Mouse (Mus musculus) liver, adult 2 months (tissue): ENCODE results near the gene Desi1.

Experiments
- CTCF ChIP-seq: fragments of 200-500 bp; IDR thresholded peaks from 2 replicates; pipeline ENCODE4 v1.5.1; 2011; ENCODE audit warnings: low read depth, low read length, control low read depth
- POLR2A ChIP-seq: fragments of 200-500 bp; IDR thresholded peaks from 2 replicates; pipeline ENCODE4 v1.6.1; 2011; ENCODE audit warnings: low read length, control low read depth; ENCODE audit not compliant: insufficient read depth; ENCODE audit errors: extremely low read depth

- TF ChIP-seq CTCF (no peak), POLR2A (no peak)
Measured at GRCm38 (mm10) chr15:81993992-81994391, 39.7 kb downstream of the Desi1 start.
